Mouse (Mus musculus) forebrain, embryonic 10.5 days (tissue): Measurements from ENCODE around the gene Eif4a3. TPM values are rescaled to one million over a fixed set of nuclear protein-coding genes. Genes with fewer than 3 reads are reported as not detected.

Source experiments
- DNase-seq: peaks from one replicate; pipeline ENCODE4 v3.0.0-alpha.2; 2017; ENCODE audit warnings: low spot score; ENCODE audit errors: extremely low spot score
- H3K27ac ChIP-seq: fragments of 300-500 bp; sonication (generic); 2 replicates; pipeline ENCODE4 v1.5.1; 2016; ENCODE audit warnings: mild to moderate bottlenecking
- H3K27me3 ChIP-seq: fragments of 300-500 bp; sonication (generic); 2 replicates; pipeline ENCODE4 v1.6.1; 2016; ENCODE audit warnings: mild to moderate bottlenecking; ENCODE audit not compliant: poor library complexity, severe bottlenecking
- H3K36me3 ChIP-seq: fragments of 300-500 bp; sonication (generic); replicated peaks from 2 replicates; pipeline ENCODE4 v1.6.1; 2016; ENCODE audit warnings: mild to moderate bottlenecking, moderate library complexity
- H3K4me1 ChIP-seq: fragments of 300-500 bp; sonication (generic); 2 replicates; pipeline ENCODE4 v1.6.1; 2016
- H3K4me3 ChIP-seq: fragments of 300-500 bp; sonication (generic); 2 replicates; pipeline ENCODE4 v1.5.1; 2016; ENCODE audit warnings: mild to moderate bottlenecking, moderate library complexity
- H3K9me3 ChIP-seq: fragments of 300-500 bp; sonication (generic); 2 replicates; pipeline ENCODE4 v1.6.1; 2016; ENCODE audit warnings: mild to moderate bottlenecking, moderate library complexity
- WGBS: fragments of 180-500 bp; shearing (Covaris S2); methylation state at CpG from one replicate; pipeline ENCODE4 v1.1.7; 2016; 5-methylcytosine and 5-hydroxymethylcytosine counted together
- polyA plus RNA-seq: library from polyadenylated mRNA; unstranded; fragments of >200 nt; fragmentation: Nextera tagmentation; extraction: Ambion mirVana; gene quantifications from 2 replicates; pipeline ENCODE4 v1.2.1, GENCODE M21; 2016

Gene Eif4a3
- 511 and 516 TPM in 2 replicates for polyA plus RNA-seq

- Histone ChIP-seq H3K36me3 (peaks cover 38% of the 10 kb centered on the region), H3K4me3 (peak within 1 kb of the TSS; percentile 100), H3K27ac (peak within 1 kb of the TSS; percentile 98), H3K4me1 (peaks cover 29% of the 10 kb centered on the region), H3K9me3 (no peaks in the 10 kb centered on the region), H3K27me3 (peaks cover 9% of the 10 kb centered on the region)
- peak; percentile 97 for DNase-seq
- WGBS, result under 1% methylated on average over 89 of the region's 89 CpGs
Observed at GRCm38 (mm10) chr11:119299391-119300245, at the start of gene Eif4a3. TSS of gene Eif4a3 (minus strand) at chr11:119300089.

GRCm38 (mm10) chr11:119347125-119347524 is 47.2 kb upstream of the Eif4a3 start:
- Histone ChIP-seq H3K9me3 (no peaks in the 10 kb centered on the region), H3K27ac (no peak overlapping the region), H3K4me1 (0 out of 2 replicates have a peak, but pooled peaks cover 4% of the 10 kb centered on the region), H3K4me3 (no peak overlapping the region), H3K27me3 (no peaks in the 10 kb centered on the region), H3K36me3 (peaks cover 33% of the 10 kb centered on the region)
- WGBS, result 91% methylated on average over 4 of the region's 4 CpGs
- no peak for DNase-seq

GRCm38 (mm10) chr11:119344865-119345264 is 45.0 kb upstream of the Eif4a3 start:
- WGBS, result 76% methylated on average over 6 of the region's 6 CpGs
- Histone ChIP-seq H3K27me3 (no peaks in the 10 kb centered on the region), H3K4me3 (no peak overlapping the region), H3K4me1 (0 out of 2 replicates have a peak, but pooled peaks cover 4% of the 10 kb centered on the region), H3K36me3 (peaks cover 30% of the 10 kb centered on the region), H3K9me3 (no peaks in the 10 kb centered on the region), H3K27ac (no peak overlapping the region)
- DNase-seq, result no peak

- WGBS, result 91% methylated on average over 8 of the region's 8 CpGs
- H3K27ac ChIP-seq, result no peak overlapping the region
Observed at GRCm38 (mm10) chr11:119344178-119344577, 44.3 kb upstream of the Eif4a3 start.

GRCm38 (mm10) chr11:119339637-119340036 is 39.7 kb upstream of the Eif4a3 start:
- H3K4me1 ChIP-seq, result 0 out of 2 replicates have a peak, but pooled peaks cover 4% of the 10 kb centered on the region
- no peaks in the 10 kb centered on the region for H3K27me3 ChIP-seq
- H3K4me3 ChIP-seq, result no peak overlapping the region
- no peak overlapping the region for H3K27ac ChIP-seq
- 8% methylated on average over 5 of the region's 5 CpGs for WGBS
- no peaks in the 10 kb centered on the region for H3K36me3 ChIP-seq
- DNase-seq, result peak; percentile 84
- no peaks in the 10 kb centered on the region for H3K9me3 ChIP-seq

More at GRCm38 (mm10) chr11:119344178-119344577, 44.3 kb upstream of the Eif4a3 start:
- Histone ChIP-seq H3K4me1 (0 out of 2 replicates have a peak, but pooled peaks cover 4% of the 10 kb centered on the region), H3K27me3 (no peaks in the 10 kb centered on the region), H3K4me3 (no peak overlapping the region), H3K9me3 (no peaks in the 10 kb centered on the region), H3K36me3 (peaks cover 24% of the 10 kb centered on the region)
- no peak for DNase-seq

- no peaks in the 10 kb centered on the region for H3K9me3 ChIP-seq
- 50% methylated on average over 5 of the region's 5 CpGs for WGBS
- no peaks in the 10 kb centered on the region for H3K36me3 ChIP-seq
- H3K27me3 ChIP-seq, result 0 out of 2 replicates have a peak, but pooled peaks cover under 1% of the 10 kb centered on the region
- H3K4me1 ChIP-seq, result 0 out of 2 replicates have a peak, but pooled peaks cover 4% of the 10 kb centered on the region
- no peak overlapping the region for H3K4me3 ChIP-seq
- no peak for DNase-seq
- H3K27ac ChIP-seq, result no peak overlapping the region
Observed at GRCm38 (mm10) chr11:119339179-119339578, 39.3 kb upstream of the Eif4a3 start.

GRCm38 (mm10) chr11:119338271-119339059 is 38.6 kb upstream of the Eif4a3 start:
- H3K36me3 ChIP-seq, result no peaks in the 10 kb centered on the region
- no peak for DNase-seq
- H3K4me3 ChIP-seq, result no peak overlapping the region
- 87% methylated on average over 10 of the region's 10 CpGs for WGBS
- H3K27ac ChIP-seq, result no peak overlapping the region
- 0 out of 2 replicates have a peak, but pooled peaks cover 4% of the 10 kb centered on the region for H3K4me1 ChIP-seq
- H3K9me3 ChIP-seq, result no peaks in the 10 kb centered on the region
- 0 out of 2 replicates have a peak, but pooled peaks cover 7% of the 10 kb centered on the region for H3K27me3 ChIP-seq

- H3K4me1 ChIP-seq, result peaks cover 8% of the 10 kb centered on the region; the same call in 1 of the 2 replicates
- no peaks in the 10 kb centered on the region for H3K36me3 ChIP-seq
- peaks cover 28% of the 10 kb centered on the region; the same call in 1 of the 2 replicates for H3K27me3 ChIP-seq
- DNase-seq, result no peak
- H3K9me3 ChIP-seq, result no peaks in the 10 kb centered on the region
- H3K4me3 ChIP-seq, result no peak overlapping the region
- 57% methylated on average over 3 of the region's 3 CpGs for WGBS
- H3K27ac ChIP-seq, result no peak overlapping the region
Observed at GRCm38 (mm10) chr11:119331970-119332369, 32.1 kb upstream of the Eif4a3 start.

GRCm38 (mm10) chr11:119330592-119330991 is 30.7 kb upstream of the Eif4a3 start:
- H3K36me3 ChIP-seq, result no peaks in the 10 kb centered on the region
- H3K4me3 ChIP-seq, result no peak overlapping the region
- H3K27ac ChIP-seq, result no peak overlapping the region
- peaks cover 28% of the 10 kb centered on the region; the same call in 1 of the 2 replicates for H3K27me3 ChIP-seq
- peaks cover 8% of the 10 kb centered on the region; the same call in 1 of the 2 replicates for H3K4me1 ChIP-seq
- WGBS, result 77% methylated on average over 4 of the region's 4 CpGs
- no peaks in the 10 kb centered on the region for H3K9me3 ChIP-seq
- no peak for DNase-seq

- Histone ChIP-seq H3K36me3 (no peaks in the 10 kb centered on the region), H3K27me3 (peaks cover 11% of the 10 kb centered on the region), H3K27ac (no peak overlapping the region), H3K4me3 (no peak overlapping the region), H3K4me1 (no peaks in the 10 kb centered on the region), H3K9me3 (peaks cover 4% of the 10 kb centered on the region; the same call in 1 of the 2 replicates)
- DNase-seq, result no peak
- 71% methylated on average over 1 of the region's 1 CpGs for whole genome bisulfite sequencing
Observed at GRCm38 (mm10) chr11:119325068-119325467, 25.2 kb upstream of the Eif4a3 start.

GRCm38 (mm10) chr11:119322521-119322920 is 22.6 kb upstream of the Eif4a3 start:
- H3K27me3 ChIP-seq, result peaks cover 7% of the 10 kb centered on the region
- 78% methylated on average over 13 of the region's 13 CpGs for WGBS
- no peaks in the 10 kb centered on the region for H3K36me3 ChIP-seq
- H3K9me3 ChIP-seq, result peaks cover 4% of the 10 kb centered on the region; the same call in 1 of the 2 replicates
- no peak overlapping the region for H3K4me3 ChIP-seq
- no peaks in the 10 kb centered on the region; the same call in 1 of the 2 replicates for H3K4me1 ChIP-seq
- no peak overlapping the region for H3K27ac ChIP-seq
- DNase-seq, result no peak

- DNase-seq, result no peak
- no peak overlapping the region for H3K27ac ChIP-seq
- no peaks in the 10 kb centered on the region for H3K27me3 ChIP-seq
- no peaks in the 10 kb centered on the region; the same call in 1 of the 2 replicates for H3K4me1 ChIP-seq
- H3K9me3 ChIP-seq, result no peaks in the 10 kb centered on the region
- no peaks in the 10 kb centered on the region for H3K36me3 ChIP-seq
- 87% methylated on average over 4 of the region's 4 CpGs for WGBS
- no peak overlapping the region for H3K4me3 ChIP-seq
Observed at GRCm38 (mm10) chr11:119316720-119317119, 16.8 kb upstream of the Eif4a3 start.
